Mouse (Mus musculus) gastrocnemius, postnatal 25 days (tissue): ENCODE results near the gene Grik1. TPM values are rescaled to one million over a fixed set of nuclear protein-coding genes. Genes with fewer than 3 reads are reported as not detected.

ENCODE experiments used
- DNase-seq: peaks from one replicate; pipeline ENCODE4 v3.0.0; 2022
- total RNA-seq, 2 experiments: library from RNA; stranded (reverse); gene quantifications; 1 replicate in 1 of 2; 2 replicates in 1 of 2; pipeline ENCODE4 v1.2.3; 2021

The Grik1 gene
- total RNA-seq, 2 experiments from 2014 or later = not detected

GRCm38 (mm10) chr16:87853451-87854085 is 436.5 kb downstream of the Grik1 start:
- no peak for DNase-seq

- DNase-seq = no peak
Measured at GRCm38 (mm10) chr16:87851550-87851949, 438.5 kb downstream of the Grik1 start.

GRCm38 (mm10) chr16:87848799-87849198 is 441.3 kb downstream of the Grik1 start:
- DNase-seq = no peak

Other genes with a start within 250 kb of the Grik1 start
- not detected for gene Cldn17, start 216.7 kb upstream of the Grik1 start, total RNA-seq